Mouse (Mus musculus): ENCODE results near the gene Lrtm1. TPM values are rescaled to one million over a fixed set of nuclear protein-coding genes. Genes with fewer than 3 reads are reported as not detected.

Gene Lrtm1
- polyA plus RNA-seq, 1 experiment from 2014 or later: not detected

- H3K27me3 ChIP-seq (replicated peaks; ENCODE audit: control insufficient read depth, insufficient read depth, low read length): no peaks in the 10 kb centered on the region
- no peak overlapping the region for H3K9ac ChIP-seq (ENCODE audit: low read depth, low read length)
- WGBS: 43% methylated on average over 16 of the region's 16 CpGs
- H3K9me3 ChIP-seq (ENCODE audit: control insufficient read depth, low read length): no peaks in the 10 kb centered on the region
- H3K4me3 ChIP-seq (ENCODE audit: low read length): no peak overlapping the region
- no peaks in the 10 kb centered on the region for H3K36me3 ChIP-seq (ENCODE audit: control insufficient read depth, insufficient read depth, low read length)
- H3K4me2 ChIP-seq (ENCODE audit: low read depth, low read length): no peak overlapping the region
- H3K4me1 ChIP-seq (ENCODE audit: control insufficient read depth, insufficient read depth, low read length): no peaks in the 10 kb centered on the region
- H3K27ac ChIP-seq (ENCODE audit: low read length): no peak overlapping the region
- no peak for ATAC-seq
Observed at GRCm38 (mm10) chr14:29051951-29052835, 34.2 kb downstream of the Lrtm1 start.

GRCm38 (mm10) chr14:29060679-29061078, 42.7 kb downstream of the Lrtm1 start:
- Histone ChIP-seq H3K4me3 (ENCODE audit: low read length) (no peak overlapping the region), H3K9me3 (ENCODE audit: control insufficient read depth, low read length) (no peaks in the 10 kb centered on the region), H3K27me3 (replicated peaks; ENCODE audit: control insufficient read depth, insufficient read depth, low read length) (no peaks in the 10 kb centered on the region), H3K9ac (ENCODE audit: low read depth, low read length) (no peak overlapping the region), H3K4me1 (ENCODE audit: control insufficient read depth, insufficient read depth, low read length) (no peaks in the 10 kb centered on the region), H3K36me3 (ENCODE audit: control insufficient read depth, insufficient read depth, low read length) (no peaks in the 10 kb centered on the region), H3K27ac (ENCODE audit: low read length) (no peak overlapping the region), H3K4me2 (ENCODE audit: low read depth, low read length) (no peak overlapping the region)
- no peak for ATAC-seq

DNA sequence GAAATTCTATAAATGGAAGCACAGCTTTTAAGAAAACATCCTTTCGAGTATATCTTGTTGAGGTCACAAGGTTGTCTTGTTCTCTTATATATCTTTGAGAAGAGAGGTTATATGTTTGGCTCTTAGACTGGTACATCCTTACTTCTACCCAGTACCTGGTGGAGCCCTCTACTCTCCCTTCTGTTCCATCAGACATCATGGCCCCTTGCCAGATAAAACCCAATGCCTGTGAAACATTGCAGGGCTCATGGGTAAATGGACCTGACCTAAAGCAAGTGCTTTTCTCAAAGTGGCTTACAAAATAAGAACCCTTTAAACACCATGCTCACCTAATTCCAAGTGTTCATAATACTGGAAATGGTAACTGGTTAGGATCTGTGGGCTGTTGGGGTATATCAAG, 43.5 kb downstream of the Lrtm1 start:
- H3K36me3 ChIP-seq (ENCODE audit: control insufficient read depth, insufficient read depth, low read length): no peaks in the 10 kb centered on the region
- H3K9ac ChIP-seq (ENCODE audit: low read depth, low read length): no peak overlapping the region
- H3K4me3 ChIP-seq (ENCODE audit: low read length): no peak overlapping the region
- WGBS: 82% methylated on average over 1 of the region's 1 CpGs
- no peaks in the 10 kb centered on the region for H3K4me1 ChIP-seq (ENCODE audit: control insufficient read depth, insufficient read depth, low read length)
- no peaks in the 10 kb centered on the region for H3K27me3 ChIP-seq (replicated peaks; ENCODE audit: control insufficient read depth, insufficient read depth, low read length)
- no peaks in the 10 kb centered on the region for H3K9me3 ChIP-seq (ENCODE audit: control insufficient read depth, low read length)
- H3K4me2 ChIP-seq (ENCODE audit: low read depth, low read length): no peak overlapping the region
- ATAC-seq: no peak
- H3K27ac ChIP-seq (ENCODE audit: low read length): no peak overlapping the region

DNA sequence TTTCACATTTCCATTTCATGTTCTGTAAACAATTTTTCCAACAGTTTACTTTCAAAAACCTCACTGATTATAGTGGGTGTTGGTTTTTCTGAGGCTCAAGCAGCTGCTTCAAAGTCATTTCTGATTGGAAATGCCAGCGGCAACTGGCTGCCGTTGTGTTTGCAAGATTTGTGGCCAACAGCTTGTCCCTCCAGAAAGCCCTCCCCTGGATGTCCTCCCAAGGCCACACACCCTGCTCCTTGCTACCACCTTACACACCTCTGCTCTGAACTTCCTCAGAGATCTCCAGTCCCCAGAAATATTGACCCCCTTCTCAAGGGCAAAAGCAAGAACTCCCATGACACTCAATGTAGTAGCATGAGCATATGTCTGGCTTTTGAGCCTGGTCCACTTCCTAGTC, 44.7 kb downstream of the Lrtm1 start:
- 87% methylated on average over 2 of the region's 2 CpGs for WGBS
- no peak overlapping the region for H3K4me3 ChIP-seq (ENCODE audit: low read length)
- H3K27ac ChIP-seq (ENCODE audit: low read length): no peak overlapping the region
- H3K4me2 ChIP-seq (ENCODE audit: low read depth, low read length): no peak overlapping the region
- H3K4me1 ChIP-seq (ENCODE audit: control insufficient read depth, insufficient read depth, low read length): no peaks in the 10 kb centered on the region
- H3K9me3 ChIP-seq (ENCODE audit: control insufficient read depth, low read length): no peaks in the 10 kb centered on the region
- no peak for ATAC-seq
- H3K36me3 ChIP-seq (ENCODE audit: control insufficient read depth, insufficient read depth, low read length): no peaks in the 10 kb centered on the region
- H3K9ac ChIP-seq (ENCODE audit: low read depth, low read length): no peak overlapping the region
- no peaks in the 10 kb centered on the region for H3K27me3 ChIP-seq (replicated peaks; ENCODE audit: control insufficient read depth, insufficient read depth, low read length)

DNA sequence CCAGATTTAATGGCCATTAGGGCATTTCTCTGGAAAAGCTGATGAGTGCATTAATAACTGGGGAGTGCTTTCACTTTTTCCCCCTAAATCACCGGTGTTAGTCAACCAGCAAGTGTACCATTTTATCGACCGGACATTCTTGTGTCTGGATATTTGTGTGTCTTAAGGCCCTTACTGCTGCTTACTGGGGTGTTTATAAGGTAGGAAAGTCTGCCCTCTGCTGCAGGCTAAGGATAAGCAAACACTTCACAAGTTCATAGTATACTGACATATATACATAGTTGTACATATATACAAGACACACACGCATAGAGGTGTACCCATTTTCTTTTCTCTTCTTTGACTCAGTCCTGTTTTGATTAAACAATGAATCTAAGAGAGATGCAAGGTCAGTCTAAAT, 55.7 kb downstream of the Lrtm1 start:
- Histone ChIP-seq H3K27me3 (replicated peaks; ENCODE audit: control insufficient read depth, insufficient read depth, low read length) (no peaks in the 10 kb centered on the region), H3K4me1 (ENCODE audit: control insufficient read depth, insufficient read depth, low read length) (no peaks in the 10 kb centered on the region), H3K27ac (ENCODE audit: low read length) (no peak overlapping the region), H3K4me3 (ENCODE audit: low read length) (no peak overlapping the region), H3K9ac (ENCODE audit: low read depth, low read length) (no peak overlapping the region), H3K9me3 (ENCODE audit: control insufficient read depth, low read length) (no peaks in the 10 kb centered on the region), H3K4me2 (ENCODE audit: low read depth, low read length) (no peak overlapping the region), H3K36me3 (ENCODE audit: control insufficient read depth, insufficient read depth, low read length) (no peaks in the 10 kb centered on the region)
- no peak for ATAC-seq
- 56% methylated on average over 4 of the region's 4 CpGs for WGBS

GRCm38 (mm10) chr14:29077418-29077817, 59.4 kb downstream of the Lrtm1 start:
- no peak overlapping the region for H3K27ac ChIP-seq (ENCODE audit: low read length)
- no peak overlapping the region for H3K4me3 ChIP-seq (ENCODE audit: low read length)
- no peaks in the 10 kb centered on the region for H3K4me1 ChIP-seq (ENCODE audit: control insufficient read depth, insufficient read depth, low read length)
- 53% methylated on average over 3 of the region's 3 CpGs for WGBS
- H3K9me3 ChIP-seq (ENCODE audit: control insufficient read depth, low read length): no peaks in the 10 kb centered on the region
- H3K36me3 ChIP-seq (ENCODE audit: control insufficient read depth, insufficient read depth, low read length): no peaks in the 10 kb centered on the region
- H3K9ac ChIP-seq (ENCODE audit: low read depth, low read length): no peak overlapping the region
- H3K4me2 ChIP-seq (ENCODE audit: low read depth, low read length): no peak overlapping the region
- H3K27me3 ChIP-seq (replicated peaks; ENCODE audit: control insufficient read depth, insufficient read depth, low read length): no peaks in the 10 kb centered on the region
- ATAC-seq: no peak

- ATAC-seq: no peak
- H3K27me3 ChIP-seq (replicated peaks; ENCODE audit: control insufficient read depth, insufficient read depth, low read length): no peaks in the 10 kb centered on the region
- 81% methylated on average over 4 of the region's 4 CpGs for WGBS
- no peaks in the 10 kb centered on the region for H3K9me3 ChIP-seq (ENCODE audit: control insufficient read depth, low read length)
- no peaks in the 10 kb centered on the region for H3K4me1 ChIP-seq (ENCODE audit: control insufficient read depth, insufficient read depth, low read length)
- H3K4me2 ChIP-seq (ENCODE audit: low read depth, low read length): no peak overlapping the region
- H3K36me3 ChIP-seq (ENCODE audit: control insufficient read depth, insufficient read depth, low read length): no peaks in the 10 kb centered on the region
- no peak overlapping the region for H3K9ac ChIP-seq (ENCODE audit: low read depth, low read length)
- no peak overlapping the region for H3K4me3 ChIP-seq (ENCODE audit: low read length)
- H3K27ac ChIP-seq (ENCODE audit: low read length): no peak overlapping the region
Observed at GRCm38 (mm10) chr14:29080228-29080627, 62.2 kb downstream of the Lrtm1 start.

DNA sequence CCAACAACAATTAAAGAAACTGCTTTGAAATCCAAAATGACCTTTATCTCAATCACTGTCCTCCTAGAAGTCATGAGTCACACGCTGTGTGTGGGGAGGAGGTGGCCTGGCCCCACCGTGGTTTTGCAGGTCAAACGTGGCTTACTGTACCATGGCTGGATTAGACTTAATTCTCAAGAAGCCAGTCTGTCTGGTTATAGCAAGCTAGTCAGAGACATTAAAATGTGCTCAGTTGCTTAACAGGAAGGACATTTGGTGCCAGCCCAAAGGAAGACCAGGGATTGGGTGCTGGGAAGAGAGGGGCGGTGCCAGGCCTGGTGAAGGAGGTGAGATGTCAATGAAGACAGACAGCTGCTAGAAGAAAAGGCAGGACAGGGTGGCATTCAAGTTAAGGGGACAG, 62.6 kb downstream of the Lrtm1 start:
- no peaks in the 10 kb centered on the region for H3K36me3 ChIP-seq (ENCODE audit: control insufficient read depth, insufficient read depth, low read length)
- 79% methylated on average over 4 of the region's 4 CpGs for WGBS
- H3K4me3 ChIP-seq (ENCODE audit: low read length): no peak overlapping the region
- no peak overlapping the region for H3K9ac ChIP-seq (ENCODE audit: low read depth, low read length)
- H3K4me2 ChIP-seq (ENCODE audit: low read depth, low read length): no peak overlapping the region
- H3K4me1 ChIP-seq (ENCODE audit: control insufficient read depth, insufficient read depth, low read length): no peaks in the 10 kb centered on the region
- H3K27me3 ChIP-seq (replicated peaks; ENCODE audit: control insufficient read depth, insufficient read depth, low read length): no peaks in the 10 kb centered on the region
- no peaks in the 10 kb centered on the region for H3K9me3 ChIP-seq (ENCODE audit: control insufficient read depth, low read length)
- ATAC-seq: no peak
- no peak overlapping the region for H3K27ac ChIP-seq (ENCODE audit: low read length)

DNA sequence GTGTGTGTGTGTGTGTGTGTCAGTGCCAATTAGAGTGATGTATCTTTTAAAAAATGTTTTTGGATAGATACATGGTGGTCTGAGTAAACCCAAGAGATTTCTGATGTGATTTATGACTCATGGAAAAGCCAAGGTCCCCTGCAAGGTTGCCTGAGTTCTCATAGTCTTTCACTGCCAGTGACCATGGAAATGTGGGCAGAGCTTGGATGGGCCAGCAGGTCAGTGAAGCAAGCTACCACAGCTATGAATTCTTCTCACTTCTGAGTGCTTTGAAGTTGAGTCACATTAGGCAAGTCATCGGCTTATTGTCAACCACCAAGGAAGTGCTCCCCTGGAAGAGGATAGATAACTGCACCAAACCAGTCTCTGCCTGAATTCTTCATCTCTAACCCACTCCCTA, 64.2 kb downstream of the Lrtm1 start:
- H3K36me3 ChIP-seq (ENCODE audit: control insufficient read depth, insufficient read depth, low read length): no peaks in the 10 kb centered on the region
- H3K27me3 ChIP-seq (replicated peaks; ENCODE audit: control insufficient read depth, insufficient read depth, low read length): no peaks in the 10 kb centered on the region
- no peaks in the 10 kb centered on the region for H3K9me3 ChIP-seq (ENCODE audit: control insufficient read depth, low read length)
- H3K4me1 ChIP-seq (ENCODE audit: control insufficient read depth, insufficient read depth, low read length): no peaks in the 10 kb centered on the region
- H3K4me3 ChIP-seq (ENCODE audit: low read length): no peak overlapping the region
- H3K4me2 ChIP-seq (ENCODE audit: low read depth, low read length): no peak overlapping the region
- WGBS: 85% methylated on average over 1 of the region's 1 CpGs
- no peak overlapping the region for H3K27ac ChIP-seq (ENCODE audit: low read length)
- no peak overlapping the region for H3K9ac ChIP-seq (ENCODE audit: low read depth, low read length)
- ATAC-seq: no peak
